Mouse (Mus musculus): ENCODE results near the gene Slc41a3. TPM values are rescaled to one million over a fixed set of nuclear protein-coding genes. Genes with fewer than 3 reads are reported as not detected.

The Slc41a3 gene
- polyA plus RNA-seq, 1 experiment from 2014 or later, result 5.1 TPM

DNA sequence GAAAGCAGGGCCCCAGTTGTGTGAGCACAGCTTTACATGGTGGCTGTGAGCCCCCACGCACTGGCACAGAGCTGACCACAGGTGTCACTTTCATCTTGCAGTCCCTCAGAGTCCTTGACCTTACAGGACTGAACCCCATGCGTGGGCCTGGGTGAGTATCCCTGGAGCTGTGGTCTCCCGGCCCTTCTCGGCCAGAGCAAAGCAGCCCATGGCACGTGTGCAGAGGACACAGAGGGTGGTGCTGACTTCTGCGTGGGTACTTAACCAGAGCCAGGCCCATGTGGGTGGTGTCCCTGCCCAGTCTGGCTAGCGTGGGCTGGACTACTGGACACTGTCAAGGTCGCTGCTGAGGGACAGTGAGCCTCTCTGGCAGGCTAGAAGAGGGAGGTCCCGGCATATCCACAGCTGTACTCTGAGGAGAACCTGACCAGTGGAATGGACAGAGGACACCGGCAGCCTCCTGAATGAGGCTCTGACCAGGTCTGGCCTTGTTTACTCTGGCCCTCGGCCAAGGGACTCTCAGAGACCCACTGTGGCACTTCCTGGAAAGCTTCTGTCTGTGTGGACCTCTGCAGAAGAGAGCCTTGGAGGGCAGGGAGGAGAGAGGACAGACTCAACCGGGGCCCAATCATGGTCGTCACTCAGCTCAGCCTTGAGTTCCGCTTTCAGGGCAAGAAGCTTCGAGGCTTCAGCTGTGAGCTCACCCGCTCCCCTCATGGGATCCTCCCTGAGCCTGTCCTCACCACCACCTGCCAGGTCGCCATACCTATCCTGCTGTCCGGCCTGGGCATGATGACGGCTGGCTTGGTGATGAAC, 14.5 kb downstream of the Slc41a3 start:
- no peaks in the 10 kb centered on the region for H3K36me3 ChIP-seq
- H3K27me3 ChIP-seq (replicated peaks), result no peaks in the 10 kb centered on the region
- no peak overlapping the region for H3K9ac ChIP-seq
- 68% methylated on average over 19 of the region's 19 CpGs for WGBS
- peaks cover 13% of the 10 kb centered on the region for H3K4me1 ChIP-seq (replicated peaks)
- no peaks in the 10 kb centered on the region for H3K9me3 ChIP-seq
- no peak overlapping the region for H3K4me2 ChIP-seq (replicated peaks)
- no peak for ATAC-seq
- H3K4me3 ChIP-seq (replicated peaks), result no peak overlapping the region
- H3K27ac ChIP-seq, result no peak overlapping the region

DNA sequence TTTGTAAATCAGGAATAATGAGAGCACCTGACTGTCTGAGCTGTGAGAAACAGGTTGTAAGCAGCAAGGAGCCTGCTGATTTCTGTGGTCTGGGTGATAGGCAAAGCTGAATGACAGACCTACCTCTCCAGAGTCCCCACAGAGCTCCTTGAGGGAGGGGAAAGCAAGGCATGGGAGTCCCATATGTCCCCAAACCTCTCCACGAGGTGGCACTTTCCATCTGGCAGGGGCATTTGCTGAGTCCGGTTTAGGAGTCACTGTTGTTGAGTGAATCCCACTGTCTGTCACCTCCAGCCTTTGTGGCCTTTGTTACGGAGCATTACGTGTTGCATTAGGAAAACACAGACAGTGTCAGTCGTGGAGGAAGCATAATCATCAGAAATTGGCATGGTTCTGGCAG, 15.4 kb downstream of the Slc41a3 start:
- Histone ChIP-seq H3K4me1 (replicated peaks) (peaks cover 18% of the 10 kb centered on the region), H3K27me3 (replicated peaks) (no peaks in the 10 kb centered on the region), H3K4me2 (replicated peaks) (no peak overlapping the region), H3K36me3 (no peaks in the 10 kb centered on the region), H3K4me3 (replicated peaks) (no peak overlapping the region), H3K9ac (no peak overlapping the region), H3K9me3 (no peaks in the 10 kb centered on the region), H3K27ac (no peak overlapping the region)
- WGBS, result 72% methylated on average over 5 of the region's 5 CpGs
- ATAC-seq, result no peak

DNA sequence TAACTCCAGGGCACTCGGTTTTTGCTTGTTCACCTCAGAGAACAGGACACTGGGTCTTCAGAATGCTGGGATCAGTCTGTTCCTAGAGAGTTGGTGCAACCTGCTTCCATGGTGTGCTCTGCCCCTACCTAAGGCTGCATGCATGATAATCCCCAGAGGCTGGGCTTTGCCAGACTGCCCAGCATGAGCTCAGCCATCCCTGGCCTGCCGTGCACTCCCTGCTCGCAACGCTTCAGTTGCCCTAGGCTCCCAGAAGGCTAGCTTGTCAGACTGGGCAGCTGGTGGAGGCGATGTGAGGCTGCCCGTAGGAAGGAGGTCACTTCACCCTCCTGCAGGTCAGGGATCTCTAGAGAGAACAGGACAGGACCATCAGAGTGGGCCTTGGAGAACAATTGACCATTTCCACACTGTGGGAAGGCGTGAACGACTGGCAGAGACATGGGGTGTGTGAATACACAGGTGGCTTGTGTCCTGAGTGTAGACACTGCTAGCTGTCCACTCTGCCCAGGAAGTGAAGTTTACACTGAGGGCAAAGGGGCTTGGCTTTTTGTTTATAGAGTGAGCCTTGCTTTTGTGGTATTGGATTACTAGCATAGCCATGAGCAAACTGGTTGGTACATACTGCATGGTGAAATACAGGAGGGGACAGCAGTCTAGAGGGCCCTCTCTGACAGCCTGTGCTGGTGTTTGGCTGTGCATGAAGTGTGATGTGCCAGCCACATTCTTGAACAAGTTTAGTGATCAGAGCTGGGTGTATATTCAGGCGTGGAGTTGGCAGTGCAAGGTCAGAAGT, 16.5 kb downstream of the Slc41a3 start:
- Histone ChIP-seq H3K27me3 (replicated peaks) (no peaks in the 10 kb centered on the region), H3K27ac (no peak overlapping the region), H3K4me3 (replicated peaks) (no peak overlapping the region), H3K4me2 (replicated peaks) (no peak overlapping the region), H3K4me1 (replicated peaks) (peaks cover 19% of the 10 kb centered on the region), H3K9me3 (no peaks in the 10 kb centered on the region), H3K9ac (no peak overlapping the region), H3K36me3 (no peaks in the 10 kb centered on the region)
- WGBS, result 57% methylated on average over 9 of the region's 9 CpGs
- ATAC-seq, result no peak

DNA sequence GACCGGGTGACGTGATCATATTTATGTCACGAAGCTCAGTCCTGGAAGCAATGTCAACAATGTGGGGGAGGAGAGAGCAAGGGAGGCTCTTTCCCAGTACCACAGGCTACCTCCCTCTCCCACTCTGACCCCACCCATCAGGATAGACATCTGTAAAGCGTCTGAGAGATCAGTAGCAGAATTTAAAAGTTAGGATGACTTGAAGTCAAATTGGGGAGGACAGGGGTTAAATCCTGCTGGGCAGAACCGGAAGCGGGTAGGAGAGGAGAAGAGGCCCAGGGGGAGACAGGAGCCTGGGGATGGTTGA, 17.0 kb downstream of the Slc41a3 start:
- no peak overlapping the region for H3K4me3 ChIP-seq (replicated peaks)
- no peaks in the 10 kb centered on the region for H3K27me3 ChIP-seq (replicated peaks)
- peaks cover 19% of the 10 kb centered on the region for H3K4me1 ChIP-seq (replicated peaks)
- H3K36me3 ChIP-seq, result no peaks in the 10 kb centered on the region
- WGBS, result 47% methylated on average over 6 of the region's 6 CpGs
- no peaks in the 10 kb centered on the region for H3K9me3 ChIP-seq
- H3K27ac ChIP-seq, result no peak overlapping the region
- H3K9ac ChIP-seq, result no peak overlapping the region
- ATAC-seq, result no peak
- no peak overlapping the region for H3K4me2 ChIP-seq (replicated peaks)

DNA sequence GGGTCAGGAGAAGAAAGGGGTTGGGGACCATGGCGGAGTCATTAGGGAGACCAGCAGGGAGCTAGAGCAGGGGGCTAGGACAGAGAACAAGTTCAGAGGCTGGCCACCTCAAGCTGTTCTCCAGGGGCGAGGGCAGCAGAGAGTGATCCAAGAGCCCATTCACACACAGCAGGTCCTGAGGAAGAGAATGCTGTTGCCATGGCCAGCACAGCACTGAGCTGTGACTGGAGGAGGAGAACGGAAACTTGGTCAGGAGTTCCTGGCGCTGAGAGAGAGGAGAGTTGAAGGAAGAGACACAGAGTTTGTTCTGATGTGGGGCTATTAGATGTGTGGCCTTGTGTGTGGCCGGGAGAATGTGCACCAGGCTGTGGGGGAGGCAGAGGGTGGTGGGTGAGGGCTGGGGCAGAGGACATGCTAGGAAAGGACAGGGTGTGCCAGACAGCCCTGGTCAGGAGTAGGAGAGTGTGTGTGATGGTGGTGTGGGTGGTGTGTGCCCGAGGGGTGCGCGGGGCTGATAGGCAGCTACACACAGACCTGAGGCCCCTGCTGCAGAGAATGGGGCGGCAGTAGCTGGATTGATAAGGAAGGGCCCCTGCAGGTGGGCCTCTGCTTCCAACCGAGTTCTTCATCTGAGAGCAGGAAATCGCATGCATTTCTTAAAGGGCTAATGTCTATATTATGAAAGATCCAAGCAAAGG, 18.4 kb downstream of the Slc41a3 start:
- no peaks in the 10 kb centered on the region for H3K27me3 ChIP-seq (replicated peaks)
- 0 out of 2 replicates have a peak overlapping the region, but pooled peaks have one; percentile 27 for H3K4me2 ChIP-seq (replicated peaks)
- WGBS, result 37% methylated on average over 11 of the region's 11 CpGs
- peak overlapping the region; percentile 45; the same call in 1 of the 2 replicates for H3K27ac ChIP-seq
- no peaks in the 10 kb centered on the region for H3K9me3 ChIP-seq
- peak; percentile 87 for ATAC-seq
- H3K36me3 ChIP-seq, result no peaks in the 10 kb centered on the region
- H3K4me1 ChIP-seq (replicated peaks), result peaks cover 19% of the 10 kb centered on the region
- 0 out of 2 replicates have a peak overlapping the region, but pooled peaks have one; percentile 12 for H3K9ac ChIP-seq
- H3K4me3 ChIP-seq (replicated peaks), result no peak overlapping the region

DNA sequence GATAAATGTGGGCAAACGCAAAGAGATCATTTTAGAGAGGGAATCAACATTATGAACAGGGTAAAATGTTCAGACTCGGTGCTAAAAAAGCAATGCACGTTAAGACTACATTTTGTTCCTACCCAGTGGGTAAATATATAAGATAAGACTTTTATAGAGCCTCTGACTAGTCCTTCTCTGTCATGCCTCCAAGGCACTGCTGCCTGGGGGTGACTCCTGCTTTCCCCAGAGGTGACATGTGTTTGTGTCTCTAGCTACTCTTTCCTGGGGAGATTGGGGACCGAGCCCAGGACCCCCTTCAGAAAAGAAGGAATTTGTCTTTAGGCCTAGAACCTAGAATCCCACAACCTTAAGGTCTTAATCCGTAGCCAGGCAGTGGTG, 18.9 kb downstream of the Slc41a3 start:
- H3K27me3 ChIP-seq (replicated peaks), result no peaks in the 10 kb centered on the region
- no peak overlapping the region for H3K4me3 ChIP-seq (replicated peaks)
- 65% methylated on average over 5 of the region's 5 CpGs for whole genome bisulfite sequencing
- H3K4me2 ChIP-seq (replicated peaks), result no peak overlapping the region
- H3K9me3 ChIP-seq, result no peaks in the 10 kb centered on the region
- no peak overlapping the region for H3K9ac ChIP-seq
- H3K36me3 ChIP-seq, result no peaks in the 10 kb centered on the region
- peak; percentile 52 for ATAC-seq
- peaks cover 19% of the 10 kb centered on the region for H3K4me1 ChIP-seq (replicated peaks)
- H3K27ac ChIP-seq, result peak overlapping the region; percentile 66

DNA sequence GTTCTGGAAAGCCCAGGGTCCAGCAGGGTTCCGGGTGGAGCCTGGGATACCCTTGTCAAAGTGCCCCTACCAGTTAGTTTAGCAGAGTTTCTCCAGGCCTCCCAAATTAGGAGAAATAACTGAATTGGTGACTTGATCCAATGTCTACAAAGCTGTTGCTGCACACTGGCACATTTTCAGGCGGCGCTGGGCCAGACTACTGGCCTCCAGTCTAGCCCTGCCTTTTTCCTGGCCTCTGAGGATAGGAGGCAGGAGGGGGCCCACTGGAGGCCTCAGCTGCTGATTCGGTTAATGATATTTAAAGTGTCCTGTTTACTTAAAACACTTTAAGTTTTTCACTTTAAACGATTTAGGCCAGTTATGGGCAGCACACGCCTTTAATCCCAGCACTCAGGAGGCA, 19.7 kb downstream of the Slc41a3 start:
- no peaks in the 10 kb centered on the region for H3K36me3 ChIP-seq
- H3K4me2 ChIP-seq (replicated peaks), result no peak overlapping the region
- no peak overlapping the region for H3K27ac ChIP-seq
- H3K4me3 ChIP-seq (replicated peaks), result no peak overlapping the region
- H3K4me1 ChIP-seq (replicated peaks), result peaks cover 19% of the 10 kb centered on the region
- H3K27me3 ChIP-seq (replicated peaks), result no peaks in the 10 kb centered on the region
- WGBS, result 64% methylated on average over 6 of the region's 6 CpGs
- no peak for ATAC-seq
- no peaks in the 10 kb centered on the region for H3K9me3 ChIP-seq
- H3K9ac ChIP-seq, result no peak overlapping the region

DNA sequence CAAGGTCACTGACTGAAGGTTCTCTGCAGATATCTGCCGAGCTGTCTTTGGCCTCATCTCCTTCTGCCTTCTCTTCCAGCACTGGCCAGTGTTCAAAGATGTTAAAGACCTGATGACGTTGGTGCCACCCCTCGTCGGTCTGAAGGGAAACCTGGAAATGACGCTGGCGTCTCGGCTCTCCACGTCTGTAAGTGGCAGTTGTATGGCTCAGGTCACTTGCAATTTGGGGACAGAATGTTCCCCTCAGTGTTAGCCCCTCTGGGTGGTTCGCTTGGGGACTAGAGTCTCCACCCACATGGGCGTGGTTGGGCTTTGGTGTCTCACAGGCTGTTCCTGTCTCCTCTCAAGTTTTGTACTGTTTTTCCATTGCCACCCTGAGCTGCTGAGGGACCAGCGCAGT, 20.2 kb downstream of the Slc41a3 start:
- no peak for ATAC-seq

DNA sequence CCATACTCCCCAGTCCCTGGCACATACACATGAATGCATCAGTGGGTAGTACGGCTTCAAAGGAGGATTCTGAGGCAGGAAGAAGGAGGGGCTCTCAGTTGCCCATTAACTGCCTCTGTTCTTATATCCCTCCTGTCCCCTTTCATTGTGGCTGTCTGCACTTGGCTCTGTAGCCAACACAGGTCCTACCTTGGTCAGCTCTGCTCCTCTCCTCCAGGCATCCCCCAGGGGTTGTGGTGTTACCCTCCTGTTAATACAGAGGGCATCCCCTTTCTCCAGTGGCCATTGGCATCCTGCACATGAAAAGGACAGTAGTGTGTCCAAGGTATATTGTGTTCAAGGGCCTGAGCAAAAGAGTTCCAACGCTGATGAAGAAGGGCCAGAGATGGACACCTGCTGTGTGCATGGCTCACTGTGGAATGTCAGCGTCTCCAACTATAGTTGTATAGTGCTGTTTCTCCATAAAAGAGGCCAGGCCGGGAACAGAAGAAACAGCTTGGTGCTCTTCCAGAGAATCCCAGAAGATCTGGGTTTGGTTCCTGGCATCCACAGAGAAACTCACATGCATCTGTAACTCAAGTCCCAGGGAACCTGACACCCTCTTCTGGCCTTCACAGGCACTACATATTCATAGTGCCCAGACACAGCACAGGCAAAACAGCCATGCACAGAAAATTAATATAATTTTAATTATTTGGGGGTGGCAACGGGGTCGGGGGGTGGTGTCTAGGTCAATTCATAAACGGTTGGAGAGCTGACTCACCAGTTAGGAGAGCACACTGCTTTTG, 20.9 kb downstream of the Slc41a3 start:
- H3K4me3 ChIP-seq (replicated peaks), result no peak overlapping the region
- peaks cover 19% of the 10 kb centered on the region for H3K4me1 ChIP-seq (replicated peaks)
- no peak for ATAC-seq
- H3K36me3 ChIP-seq, result no peaks in the 10 kb centered on the region
- H3K27me3 ChIP-seq (replicated peaks), result no peaks in the 10 kb centered on the region
- no peak overlapping the region for H3K4me2 ChIP-seq (replicated peaks)
- H3K9ac ChIP-seq, result no peak overlapping the region
- no peaks in the 10 kb centered on the region for H3K9me3 ChIP-seq
- H3K27ac ChIP-seq, result no peak overlapping the region
- WGBS, result 84% methylated on average over 7 of the region's 7 CpGs

More for the DNA sequence above, 20.2 kb downstream of the Slc41a3 start:
- H3K27ac ChIP-seq, result no peak overlapping the region
- H3K4me1 ChIP-seq (replicated peaks), result peaks cover 19% of the 10 kb centered on the region
- WGBS, result 75% methylated on average over 11 of the region's 11 CpGs
- no peak overlapping the region for H3K4me3 ChIP-seq (replicated peaks)
- no peak overlapping the region for H3K9ac ChIP-seq
- no peaks in the 10 kb centered on the region for H3K36me3 ChIP-seq
- no peaks in the 10 kb centered on the region for H3K9me3 ChIP-seq
- no peak overlapping the region for H3K4me2 ChIP-seq (replicated peaks)
- H3K27me3 ChIP-seq (replicated peaks), result no peaks in the 10 kb centered on the region

DNA sequence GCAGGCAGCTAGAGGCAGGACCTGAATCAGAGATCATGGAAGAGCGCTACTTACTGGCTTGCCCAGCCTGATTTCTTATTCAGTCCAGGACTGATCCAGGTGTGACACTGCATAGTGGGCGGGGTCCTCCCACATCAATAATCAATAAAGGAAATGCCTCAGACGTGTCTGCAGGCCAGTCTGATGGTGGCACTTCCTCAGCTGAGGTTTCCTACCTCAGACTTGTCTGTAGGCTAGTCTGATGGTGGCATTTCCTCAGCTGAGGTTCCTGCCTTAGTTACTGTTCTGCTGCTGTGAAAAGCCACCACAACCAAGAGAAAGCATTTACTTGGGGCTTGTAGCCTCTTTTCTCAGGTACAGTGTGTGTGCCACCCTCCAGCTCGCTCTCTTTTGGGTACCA, 23.0 kb downstream of the Slc41a3 start:
- no peak for ATAC-seq
- Histone ChIP-seq H3K36me3 (no peaks in the 10 kb centered on the region), H3K27ac (no peak overlapping the region), H3K4me2 (replicated peaks) (no peak overlapping the region), H3K9me3 (no peaks in the 10 kb centered on the region), H3K27me3 (replicated peaks) (no peaks in the 10 kb centered on the region), H3K9ac (no peak overlapping the region), H3K4me3 (replicated peaks) (no peak overlapping the region), H3K4me1 (replicated peaks) (peaks cover 7% of the 10 kb centered on the region)
- 80% methylated on average over 4 of the region's 4 CpGs for WGBS

DNA sequence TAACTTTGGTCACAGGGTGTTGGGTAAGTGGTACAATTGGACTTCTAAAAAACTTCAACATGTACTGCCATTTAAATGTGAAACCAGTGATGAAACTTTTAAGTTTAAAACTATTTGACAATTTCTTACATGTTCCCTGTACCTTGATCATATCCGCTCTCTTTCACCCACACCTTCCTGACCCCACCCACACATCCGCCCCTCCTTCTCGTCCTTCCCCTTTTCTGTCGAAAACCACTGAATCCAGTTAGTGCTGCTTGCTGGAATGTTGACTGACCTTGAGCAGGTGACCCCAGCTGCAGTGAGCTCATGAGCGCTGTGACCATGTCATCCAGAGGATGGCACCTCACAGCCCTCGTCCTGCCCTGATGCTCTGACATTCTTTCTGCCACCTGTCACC, 25.0 kb downstream of the Slc41a3 start:
- Histone ChIP-seq H3K4me2 (replicated peaks) (no peak overlapping the region), H3K36me3 (no peaks in the 10 kb centered on the region), H3K27ac (no peak overlapping the region), H3K9ac (no peak overlapping the region), H3K9me3 (no peaks in the 10 kb centered on the region), H3K4me1 (replicated peaks) (peaks cover 5% of the 10 kb centered on the region), H3K4me3 (replicated peaks) (no peak overlapping the region), H3K27me3 (replicated peaks) (no peaks in the 10 kb centered on the region)
- ATAC-seq, result no peak
- 73% methylated on average over 6 of the region's 6 CpGs for WGBS

DNA sequence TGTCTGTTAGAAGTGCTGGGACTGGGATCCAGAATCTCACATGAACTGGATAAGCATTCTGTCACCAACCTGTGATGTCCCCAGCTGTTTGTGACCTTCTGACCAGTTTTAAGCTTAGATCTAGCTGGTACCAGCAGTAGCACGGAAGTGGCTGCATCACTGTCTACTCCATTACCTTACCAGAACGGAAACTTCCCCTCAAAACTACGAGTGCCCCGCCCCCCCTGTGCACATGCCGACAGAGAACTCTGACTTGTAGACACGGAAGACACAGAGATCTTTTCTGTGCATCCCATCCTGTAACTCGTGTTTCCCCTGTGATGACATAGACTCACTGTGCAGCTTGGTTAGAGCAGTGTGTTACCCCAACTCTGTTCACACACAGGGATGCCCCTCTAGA, 25.9 kb downstream of the Slc41a3 start:
- Histone ChIP-seq H3K4me3 (replicated peaks) (no peak overlapping the region), H3K4me1 (replicated peaks) (no peaks in the 10 kb centered on the region), H3K9ac (no peak overlapping the region), H3K4me2 (replicated peaks) (no peak overlapping the region), H3K36me3 (no peaks in the 10 kb centered on the region), H3K27ac (no peak overlapping the region), H3K9me3 (no peaks in the 10 kb centered on the region), H3K27me3 (replicated peaks) (no peaks in the 10 kb centered on the region)
- no peak for ATAC-seq
- WGBS, result 92% methylated on average over 7 of the region's 7 CpGs

All from intestine, embryonic 15.5 days (tissue).